Mouse (Mus musculus) heart, postnatal 0 days (tissue): ENCODE results near the gene Hypm.

ENCODE experiments used
- CTCF ChIP-seq: IDR thresholded peaks from 2 replicates; pipeline ENCODE4 v1.5.1; 2016; ENCODE audit warnings: antibody characterized with exemption, control low read depth, low read depth
- EP300 ChIP-seq: IDR thresholded peaks from 2 replicates; pipeline ENCODE4 v1.6.1; 2016; ENCODE audit warnings: antibody characterized with exemption, low read depth

DNA sequence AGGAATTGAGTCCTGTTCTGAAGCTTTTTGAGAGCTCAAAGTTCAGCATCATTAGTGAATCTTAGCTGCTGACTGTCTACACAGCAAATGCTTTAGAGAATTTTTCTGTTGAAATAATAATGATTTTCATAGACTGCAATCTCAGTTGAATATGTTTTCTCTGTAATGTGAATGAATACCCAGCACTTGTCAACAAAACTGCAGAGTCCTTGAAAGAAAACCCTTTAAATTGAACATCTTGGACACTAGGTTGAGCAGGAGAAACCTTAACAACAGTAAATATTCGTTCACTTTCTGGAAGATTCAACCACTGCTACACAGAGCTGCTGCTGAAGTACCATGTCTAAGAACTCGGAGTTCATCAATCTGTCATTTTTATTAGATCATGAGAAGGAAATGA, 38.6 kb downstream of the Hypm start, which contains the start of gene Sytl5:
- TF ChIP-seq CTCF (no peak), EP300 (no peak)
